Mouse (Mus musculus) heart, embryonic 15.5 days (tissue): ENCODE measurements at regions not wholly inside any gene's neighbourhood (a gene's known extent, or its start where the extent isn't known, plus 50 kb on each side); places are given as distances from the start of the nearest gene placed in this dataset.

Source experiments
- ATAC-seq: fragments of 200-750 bp; cut with Nextera tagmentation; replicated peaks from 2 replicates; pipeline ENCODE4 v1.8.0; 2017; ENCODE audit warnings: low read depth, moderate TSS enrichment; ENCODE audit not compliant: insufficient number of reproducible peaks, insufficient read depth, low FRiP score
- H3K27ac ChIP-seq: fragments of 300-500 bp; sonication (generic); 2 replicates; pipeline ENCODE4 v1.5.1; 2015; ENCODE audit warnings: mild to moderate bottlenecking, inconsistent platforms
- H3K27me3 ChIP-seq: fragments of 300-500 bp; sonication (generic); 2 replicates; pipeline ENCODE4 v1.6.1; 2015; ENCODE audit warnings: inconsistent platforms
- H3K36me3 ChIP-seq: fragments of 300-500 bp; sonication (generic); 2 replicates; pipeline ENCODE4 v1.6.1; 2015; ENCODE audit warnings: mild to moderate bottlenecking, inconsistent platforms
- H3K4me1 ChIP-seq: fragments of 300-500 bp; sonication (generic); replicated peaks from 2 replicates; pipeline ENCODE4 v1.6.1; 2015; ENCODE audit warnings: inconsistent platforms
- H3K4me2 ChIP-seq: fragments of 300-500 bp; sonication (generic); 2 replicates; pipeline ENCODE4 v1.6.1; 2015; ENCODE audit warnings: inconsistent platforms, mild to moderate bottlenecking, moderate library complexity
- H3K4me3 ChIP-seq: fragments of 300-500 bp; sonication (generic); 2 replicates; pipeline ENCODE4 v1.5.1; 2015; ENCODE audit warnings: mild to moderate bottlenecking, inconsistent platforms
- H3K9ac ChIP-seq: fragments of 300-500 bp; sonication (generic); 2 replicates; pipeline ENCODE4 v1.6.1; 2015; ENCODE audit warnings: mild to moderate bottlenecking, inconsistent platforms
- H3K9me3 ChIP-seq: fragments of 300-500 bp; sonication (generic); replicated peaks from 2 replicates; pipeline ENCODE4 v1.6.1; 2016; ENCODE audit warnings: inconsistent platforms
- WGBS: fragments of 180-500 bp; shearing (Covaris S2); methylation state at CpG from one replicate; pipeline ENCODE4 v1.1.7; 2015; ENCODE audit warnings: mixed read lengths; 5-methylcytosine and 5-hydroxymethylcytosine counted together

- no peak overlapping the region for H3K4me2 ChIP-seq
- H3K36me3 ChIP-seq: no peaks in the 10 kb centered on the region
- WGBS: 63% methylated on average over 4 of the region's 4 CpGs
- H3K27ac ChIP-seq: no peak overlapping the region
- no peaks in the 10 kb centered on the region for H3K27me3 ChIP-seq
- ATAC-seq: no peak
- H3K9ac ChIP-seq: no peak overlapping the region
- no peak overlapping the region for H3K4me3 ChIP-seq
- peaks cover 4% of the 10 kb centered on the region for H3K4me1 ChIP-seq
- H3K9me3 ChIP-seq: no peaks in the 10 kb centered on the region
Observed at GRCm38 (mm10) chr2:103143985-103144384, 70.5 kb downstream of the Apip start.

GRCm38 (mm10) chr2:103144420-103144819, 70.9 kb downstream of the Apip start:
- H3K4me1 ChIP-seq: no peaks in the 10 kb centered on the region
- H3K4me2 ChIP-seq: no peak overlapping the region
- ATAC-seq: 0 out of 2 replicates have a peak, but pooled peaks have one; percentile 47
- H3K9me3 ChIP-seq: no peaks in the 10 kb centered on the region
- WGBS: 84% methylated on average over 7 of the region's 7 CpGs
- H3K36me3 ChIP-seq: no peaks in the 10 kb centered on the region
- no peaks in the 10 kb centered on the region for H3K27me3 ChIP-seq
- no peak overlapping the region for H3K4me3 ChIP-seq
- no peak overlapping the region for H3K27ac ChIP-seq
- no peak overlapping the region for H3K9ac ChIP-seq

GRCm38 (mm10) chr2:103145058-103145457, 71.6 kb downstream of the Apip start:
- H3K36me3 ChIP-seq: no peaks in the 10 kb centered on the region
- no peaks in the 10 kb centered on the region for H3K9me3 ChIP-seq
- H3K27me3 ChIP-seq: no peaks in the 10 kb centered on the region
- H3K9ac ChIP-seq: no peak overlapping the region
- no peak overlapping the region for H3K4me2 ChIP-seq
- H3K27ac ChIP-seq: no peak overlapping the region
- no peak for ATAC-seq
- whole genome bisulfite sequencing: 55% methylated on average over 3 of the region's 3 CpGs
- no peak overlapping the region for H3K4me3 ChIP-seq
- no peaks in the 10 kb centered on the region for H3K4me1 ChIP-seq

GRCm38 (mm10) chr2:103146132-103146531, 72.7 kb downstream of the Apip start:
- no peaks in the 10 kb centered on the region for H3K27me3 ChIP-seq
- no peaks in the 10 kb centered on the region for H3K4me1 ChIP-seq
- no peak overlapping the region for H3K9ac ChIP-seq
- H3K9me3 ChIP-seq: no peaks in the 10 kb centered on the region
- H3K4me2 ChIP-seq: no peak overlapping the region
- H3K4me3 ChIP-seq: no peak overlapping the region
- no peak overlapping the region for H3K27ac ChIP-seq
- H3K36me3 ChIP-seq: no peaks in the 10 kb centered on the region
- no peak for ATAC-seq
- WGBS: 79% methylated on average over 7 of the region's 7 CpGs

- no peak overlapping the region for H3K4me2 ChIP-seq
- H3K27ac ChIP-seq: no peak overlapping the region
- no peak overlapping the region for H3K4me3 ChIP-seq
- no peaks in the 10 kb centered on the region for H3K36me3 ChIP-seq
- H3K9me3 ChIP-seq: no peaks in the 10 kb centered on the region
- no peaks in the 10 kb centered on the region for H3K4me1 ChIP-seq
- 92% methylated on average over 1 of the region's 1 CpGs for WGBS
- no peaks in the 10 kb centered on the region for H3K27me3 ChIP-seq
- H3K9ac ChIP-seq: no peak overlapping the region
- no peak for ATAC-seq
Observed at GRCm38 (mm10) chr2:103153261-103153660, 79.8 kb downstream of the Apip start.

GRCm38 (mm10) chr2:103167741-103168140, 94.3 kb downstream of the Apip start:
- Histone ChIP-seq H3K36me3 (no peaks in the 10 kb centered on the region), H3K27ac (no peak overlapping the region), H3K27me3 (no peaks in the 10 kb centered on the region), H3K9ac (no peak overlapping the region), H3K9me3 (no peaks in the 10 kb centered on the region), H3K4me1 (no peaks in the 10 kb centered on the region), H3K4me3 (no peak overlapping the region), H3K4me2 (no peak overlapping the region)
- 47% methylated on average over 2 of the region's 2 CpGs for WGBS
- ATAC-seq: no peak

GRCm38 (mm10) chr2:103168266-103168665, 94.8 kb downstream of the Apip start:
- ATAC-seq: no peak
- Histone ChIP-seq H3K9ac (no peak overlapping the region), H3K4me2 (no peak overlapping the region)

GRCm38 (mm10) chr2:103177361-103177760, 103.9 kb downstream of the Apip start:
- Histone ChIP-seq H3K9me3 (no peaks in the 10 kb centered on the region), H3K4me2 (no peak overlapping the region), H3K27me3 (no peaks in the 10 kb centered on the region), H3K27ac (no peak overlapping the region), H3K36me3 (no peaks in the 10 kb centered on the region), H3K4me1 (no peaks in the 10 kb centered on the region), H3K9ac (no peak overlapping the region), H3K4me3 (no peak overlapping the region)
- WGBS: 80% methylated on average over 2 of the region's 2 CpGs
- ATAC-seq: no peak

More at GRCm38 (mm10) chr2:103168266-103168665, 94.8 kb downstream of the Apip start:
- H3K27ac ChIP-seq: no peak overlapping the region
- H3K9me3 ChIP-seq: no peaks in the 10 kb centered on the region
- H3K4me1 ChIP-seq: no peaks in the 10 kb centered on the region
- no peaks in the 10 kb centered on the region for H3K27me3 ChIP-seq
- H3K4me3 ChIP-seq: no peak overlapping the region
- H3K36me3 ChIP-seq: no peaks in the 10 kb centered on the region

- Histone ChIP-seq H3K4me2 (no peak overlapping the region), H3K9ac (no peak overlapping the region), H3K4me3 (no peak overlapping the region), H3K4me1 (no peaks in the 10 kb centered on the region), H3K27me3 (no peaks in the 10 kb centered on the region), H3K36me3 (no peaks in the 10 kb centered on the region), H3K9me3 (no peaks in the 10 kb centered on the region), H3K27ac (no peak overlapping the region)
- ATAC-seq: no peak
- WGBS: 44% methylated on average over 4 of the region's 4 CpGs
Observed at GRCm38 (mm10) chr2:103180298-103180927, 106.9 kb downstream of the Apip start.

GRCm38 (mm10) chr2:103186751-103187260, 113.3 kb downstream of the Apip start:
- no peaks in the 10 kb centered on the region for H3K4me1 ChIP-seq
- no peak overlapping the region for H3K4me2 ChIP-seq
- no peak overlapping the region for H3K27ac ChIP-seq
- 77% methylated on average over 4 of the region's 4 CpGs for WGBS
- ATAC-seq: no peak
- no peak overlapping the region for H3K9ac ChIP-seq
- H3K36me3 ChIP-seq: no peaks in the 10 kb centered on the region
- H3K27me3 ChIP-seq: no peaks in the 10 kb centered on the region
- H3K9me3 ChIP-seq: no peaks in the 10 kb centered on the region
- H3K4me3 ChIP-seq: no peak overlapping the region

- no peaks in the 10 kb centered on the region for H3K4me1 ChIP-seq
- H3K9me3 ChIP-seq: no peaks in the 10 kb centered on the region
- 81% methylated on average over 4 of the region's 4 CpGs for WGBS
- no peak overlapping the region for H3K4me3 ChIP-seq
- no peaks in the 10 kb centered on the region for H3K36me3 ChIP-seq
- H3K9ac ChIP-seq: no peak overlapping the region
- ATAC-seq: no peak
- no peak overlapping the region for H3K27ac ChIP-seq
- no peaks in the 10 kb centered on the region for H3K27me3 ChIP-seq
- no peak overlapping the region for H3K4me2 ChIP-seq
Observed at GRCm38 (mm10) chr2:103192591-103192990, 110.5 kb downstream of the Ehf start.

GRCm38 (mm10) chr2:103200313-103200712, 102.8 kb downstream of the Ehf start:
- Histone ChIP-seq H3K4me2 (no peak overlapping the region), H3K9me3 (no peaks in the 10 kb centered on the region), H3K27me3 (no peaks in the 10 kb centered on the region), H3K9ac (no peak overlapping the region), H3K36me3 (no peaks in the 10 kb centered on the region), H3K4me3 (no peak overlapping the region), H3K27ac (no peak overlapping the region), H3K4me1 (no peaks in the 10 kb centered on the region)
- ATAC-seq: no peak
- 81% methylated on average over 6 of the region's 6 CpGs for WGBS
